Mouse (Mus musculus) CH12.LX (cell line): ENCODE results near the gene Dglucy.

Source experiments
- CTCF ChIP-seq, 2 experiments: IDR thresholded peaks in 1 of 2; conservative IDR thresholded peaks in 1 of 2; 2 replicates each; pipeline ENCODE4 v1.5.1; 2011 to 2012; ENCODE audit warnings: low read depth in 2 of 2, low read length in 2 of 2, improper control_type of control experiment in 1 of 2, inconsistent platforms in 1 of 2, mild to moderate bottlenecking in 1 of 2, moderate library complexity in 1 of 2
- MAFK ChIP-seq: IDR thresholded peaks from 2 replicates; pipeline ENCODE4 v1.6.1; 2011; ENCODE audit warnings: low read length, improper control_type of control experiment; ENCODE audit not compliant: insufficient replicate concordance
- UBTF ChIP-seq: IDR thresholded peaks from 2 replicates; pipeline ENCODE4 v1.6.1; 2012; ENCODE audit warnings: low read depth, mild to moderate bottlenecking, inconsistent platforms, low read length, improper control_type of control experiment, moderate library complexity
- USF2 ChIP-seq: conservative IDR thresholded peaks from 2 replicates; pipeline ENCODE4 v1.6.1; 2011; ENCODE audit warnings: low read depth, low read length, improper control_type of control experiment
- ZNF384 ChIP-seq: IDR thresholded peaks from 2 replicates; pipeline ENCODE4 v1.6.1; 2012; ENCODE audit warnings: low read depth, low read length, improper control_type of control experiment, inconsistent platforms

DNA sequence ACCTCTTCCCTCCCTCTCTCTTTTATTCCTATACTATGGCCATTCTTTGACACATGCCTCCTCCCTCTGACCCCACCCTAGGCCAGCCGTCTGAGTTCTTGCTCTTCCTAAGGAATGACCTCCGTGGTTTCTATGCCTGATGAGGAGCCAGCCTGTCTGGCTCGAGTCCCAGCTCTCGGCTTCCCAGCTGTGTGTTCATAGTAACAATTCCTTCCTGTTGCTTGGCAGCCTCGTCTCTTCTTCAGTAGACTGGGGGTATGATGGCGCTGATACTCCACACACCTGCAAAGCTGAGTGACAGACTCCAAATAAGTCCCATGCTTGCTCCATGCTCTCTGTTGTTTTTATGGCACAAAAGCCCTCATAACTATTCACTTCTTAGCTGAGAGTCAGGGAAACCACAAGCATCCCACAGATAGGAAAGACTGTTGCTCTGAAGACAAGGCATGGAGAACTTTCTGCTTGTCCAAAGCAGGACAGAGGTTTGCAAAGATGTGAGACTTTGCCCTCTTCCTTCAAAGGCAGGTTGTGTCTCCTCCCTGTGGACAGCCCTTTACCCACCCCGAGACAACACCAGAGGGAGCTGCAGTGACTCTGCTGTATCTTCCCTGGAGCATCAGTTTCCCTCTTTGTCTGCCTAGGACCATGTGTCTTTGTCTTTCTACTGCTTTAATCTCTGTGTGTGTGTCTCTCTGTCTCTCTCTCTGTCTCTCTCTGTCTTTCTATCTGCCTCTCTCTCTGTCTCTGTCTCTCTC is 6.5 kb upstream of the Dglucy start:
- TF ChIP-seq ZNF384 (no peak), USF2 (no peak), CTCF (conservative IDR thresholded peaks at IDR 0.05 in 1 of 2, IDR thresholded peaks at IDR 0.05 in 1 of 2; ENCODE audit: low read depth in 2 of 2, low read length in 2 of 2) (peak in 1 of 2 experiments; percentile 83; a peak in 3 of 4 replicates), UBTF (no peak), MAFK (no peak)
